Mouse (Mus musculus): Measurements from ENCODE around the gene Lrrc10b. TPM values are rescaled to one million over a fixed set of nuclear protein-coding genes. Genes with fewer than 3 reads are reported as not detected.

The Lrrc10b gene
- polyA plus RNA-seq, 1 experiment from 2014 or later: 2.8 TPM

- Histone ChIP-seq H3K27ac (replicated peaks) (no peak overlapping the region), H3K4me2 (replicated peaks; ENCODE audit: low read depth) (no peak overlapping the region), H3K4me1 (replicated peaks; ENCODE audit: control insufficient read depth, insufficient read depth) (no peaks in the 10 kb centered on the region), H3K27me3 (ENCODE audit: control insufficient read depth, insufficient read depth, low read length) (no peaks in the 10 kb centered on the region), H3K9ac (ENCODE audit: low read length) (no peak overlapping the region), H3K9me3 (ENCODE audit: control insufficient read depth, low read length) (no peaks in the 10 kb centered on the region), H3K4me3 (ENCODE audit: low read depth, low read length) (no peak overlapping the region), H3K36me3 (ENCODE audit: control insufficient read depth, insufficient read depth, low read length) (0 out of 2 replicates have a peak, but pooled peaks cover 2% of the 10 kb centered on the region)
- WGBS: 83% methylated on average over 1 of the region's 1 CpGs
- DNase-seq (ENCODE audit: low spot score): no peak
- TF ChIP-seq EP300 (optimal IDR thresholded peaks at IDR 0.05) (no peak), CTCF (IDR thresholded peaks at IDR 0.05; ENCODE audit: low read depth) (no peak)
- ATAC-seq (ENCODE audit: low FRiP score, low TSS enrichment): no peak
These were observed 38.4 kb upstream of the Lrrc10b start for GRCm38 (mm10) chr19:10495670-10496069.

- 19% methylated on average over 9 of the region's 9 CpGs for WGBS
- DNase-seq (ENCODE audit: low spot score): peak; percentile 61
- H3K4me2 ChIP-seq (replicated peaks; ENCODE audit: low read depth): no peak overlapping the region
These were observed 29.0 kb upstream of the Lrrc10b start for GRCm38 (mm10) chr19:10486264-10486738.

GRCm38 (mm10) chr19:10482703-10483102 lies 25.4 kb upstream of the Lrrc10b start, which contains the start of gene Ppp1r32:
Gene Ppp1r32, minus strand, starts transcription at chr19:10482928.
- no peak within 1 kb of the TSS for H3K4me2 ChIP-seq (replicated peaks; ENCODE audit: low read depth)
- H3K27ac ChIP-seq (replicated peaks): no peak within 1 kb of the TSS
- DNase-seq (ENCODE audit: low spot score) (peak; percentile 23), ATAC-seq (ENCODE audit: low FRiP score, low TSS enrichment) (peak; percentile 55)
- no peaks in the 10 kb centered on the region for H3K36me3 ChIP-seq (ENCODE audit: control insufficient read depth, insufficient read depth, low read length)
- H3K4me3 ChIP-seq (ENCODE audit: low read depth, low read length): no peak within 1 kb of the TSS
- no peaks in the 10 kb centered on the region for H3K27me3 ChIP-seq (ENCODE audit: control insufficient read depth, insufficient read depth, low read length)
- H3K9ac ChIP-seq (ENCODE audit: low read length): no peak within 1 kb of the TSS
- no peaks in the 10 kb centered on the region for H3K9me3 ChIP-seq (ENCODE audit: control insufficient read depth, low read length)
- no peaks in the 10 kb centered on the region for H3K4me1 ChIP-seq (replicated peaks; ENCODE audit: control insufficient read depth, insufficient read depth)
- 34% methylated on average over 6 of the region's 6 CpGs for WGBS
- TF ChIP-seq EP300 (optimal IDR thresholded peaks at IDR 0.05) (no peak), CTCF (IDR thresholded peaks at IDR 0.05; ENCODE audit: low read depth) (no peak)

More at GRCm38 (mm10) chr19:10486264-10486738, 29.0 kb upstream of the Lrrc10b start:
- H3K27me3 ChIP-seq (ENCODE audit: control insufficient read depth, insufficient read depth, low read length): no peaks in the 10 kb centered on the region
- TF ChIP-seq CTCF (IDR thresholded peaks at IDR 0.05; ENCODE audit: low read depth) (peak; percentile 96), EP300 (optimal IDR thresholded peaks at IDR 0.05) (no peak)
- H3K4me3 ChIP-seq (ENCODE audit: low read depth, low read length): no peak overlapping the region
- no peaks in the 10 kb centered on the region for H3K36me3 ChIP-seq (ENCODE audit: control insufficient read depth, insufficient read depth, low read length)
- no peak overlapping the region for H3K27ac ChIP-seq (replicated peaks)
- H3K9me3 ChIP-seq (ENCODE audit: control insufficient read depth, low read length): no peaks in the 10 kb centered on the region
- H3K4me1 ChIP-seq (replicated peaks; ENCODE audit: control insufficient read depth, insufficient read depth): no peaks in the 10 kb centered on the region
- H3K9ac ChIP-seq (ENCODE audit: low read length): no peak overlapping the region
- peak; percentile 76 for ATAC-seq (ENCODE audit: low FRiP score, low TSS enrichment)

GRCm38 (mm10) chr19:10479541-10479940 lies 22.3 kb upstream of the Lrrc10b start:
- H3K4me1 ChIP-seq (replicated peaks; ENCODE audit: control insufficient read depth, insufficient read depth): no peaks in the 10 kb centered on the region
- 51% methylated on average over 4 of the region's 4 CpGs for WGBS
- no peaks in the 10 kb centered on the region for H3K36me3 ChIP-seq (ENCODE audit: control insufficient read depth, insufficient read depth, low read length)
- H3K9me3 ChIP-seq (ENCODE audit: control insufficient read depth, low read length): no peaks in the 10 kb centered on the region
- no peak overlapping the region for H3K27ac ChIP-seq (replicated peaks)
- no peak for ATAC-seq (ENCODE audit: low FRiP score, low TSS enrichment)
- H3K9ac ChIP-seq (ENCODE audit: low read length): no peak overlapping the region
- DNase-seq (ENCODE audit: low spot score): no peak
- no peak overlapping the region for H3K4me3 ChIP-seq (ENCODE audit: low read depth, low read length)
- no peak overlapping the region for H3K4me2 ChIP-seq (replicated peaks; ENCODE audit: low read depth)
- TF ChIP-seq EP300 (optimal IDR thresholded peaks at IDR 0.05) (no peak), CTCF (IDR thresholded peaks at IDR 0.05; ENCODE audit: low read depth) (no peak)
- no peaks in the 10 kb centered on the region for H3K27me3 ChIP-seq (ENCODE audit: control insufficient read depth, insufficient read depth, low read length)

GRCm38 (mm10) chr19:10473779-10474178 lies 16.5 kb upstream of the Lrrc10b start:
- Histone ChIP-seq H3K27ac (replicated peaks) (no peak overlapping the region), H3K27me3 (ENCODE audit: control insufficient read depth, insufficient read depth, low read length) (no peaks in the 10 kb centered on the region), H3K9me3 (ENCODE audit: control insufficient read depth, low read length) (no peaks in the 10 kb centered on the region), H3K4me1 (replicated peaks; ENCODE audit: control insufficient read depth, insufficient read depth) (no peaks in the 10 kb centered on the region), H3K36me3 (ENCODE audit: control insufficient read depth, insufficient read depth, low read length) (no peaks in the 10 kb centered on the region), H3K4me2 (replicated peaks; ENCODE audit: low read depth) (no peak overlapping the region), H3K4me3 (ENCODE audit: low read depth, low read length) (no peak overlapping the region), H3K9ac (ENCODE audit: low read length) (no peak overlapping the region)
- WGBS: 27% methylated on average over 6 of the region's 6 CpGs
- no peak for TF ChIP-seq EP300 (optimal IDR thresholded peaks at IDR 0.05)
- TF ChIP-seq CTCF (IDR thresholded peaks at IDR 0.05; ENCODE audit: low read depth): no peak
- ATAC-seq (ENCODE audit: low FRiP score, low TSS enrichment) (no peak), DNase-seq (ENCODE audit: low spot score) (no peak)

- no peaks in the 10 kb centered on the region for H3K36me3 ChIP-seq (ENCODE audit: control insufficient read depth, insufficient read depth, low read length)
- no peaks in the 10 kb centered on the region for H3K4me1 ChIP-seq (replicated peaks; ENCODE audit: control insufficient read depth, insufficient read depth)
- no peak overlapping the region for H3K27ac ChIP-seq (replicated peaks)
- no peak for TF ChIP-seq CTCF (IDR thresholded peaks at IDR 0.05; ENCODE audit: low read depth)
- no peak for TF ChIP-seq EP300 (optimal IDR thresholded peaks at IDR 0.05)
- 70% methylated on average over 3 of the region's 3 CpGs for WGBS
- no peaks in the 10 kb centered on the region for H3K9me3 ChIP-seq (ENCODE audit: control insufficient read depth, low read length)
- no peak overlapping the region for H3K4me2 ChIP-seq (replicated peaks; ENCODE audit: low read depth)
- H3K4me3 ChIP-seq (ENCODE audit: low read depth, low read length): no peak overlapping the region
- no peaks in the 10 kb centered on the region for H3K27me3 ChIP-seq (ENCODE audit: control insufficient read depth, insufficient read depth, low read length)
- no peak for DNase-seq (ENCODE audit: low spot score)
- ATAC-seq (ENCODE audit: low FRiP score, low TSS enrichment): no peak
- no peak overlapping the region for H3K9ac ChIP-seq (ENCODE audit: low read length)
These were observed 15.7 kb upstream of the Lrrc10b start for GRCm38 (mm10) chr19:10472958-10473357.
